Mouse (Mus musculus): ENCODE data around the gene Cdk18.

DNA sequence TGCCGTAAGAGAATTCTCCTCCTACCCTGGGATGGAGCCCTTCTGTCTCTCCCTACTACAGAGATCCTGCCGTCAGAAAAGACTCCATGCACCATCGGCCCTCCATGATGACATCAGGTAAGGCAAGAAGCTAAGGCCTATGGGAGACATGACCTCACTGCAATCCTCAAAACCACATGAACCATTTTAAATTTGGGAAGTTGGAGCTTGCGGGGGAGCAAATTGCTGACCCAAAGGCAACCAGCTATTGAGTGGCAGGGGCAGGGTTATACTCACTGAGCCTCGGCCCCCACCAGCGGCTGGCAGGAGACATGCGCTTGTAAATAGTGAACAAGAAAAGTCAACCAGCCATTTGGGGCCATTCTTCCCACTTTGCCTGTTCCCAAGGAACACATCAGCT, 3.9 kb downstream of the Cdk18 start:
- TF ChIP-seq CTCF (conservative IDR thresholded peaks at IDR 0.05; ENCODE audit: insufficient read depth, insufficient read length, low read depth, low read length) (no peak), POLR2A (IDR thresholded peaks at IDR 0.05; ENCODE audit: low read depth, low read length) (no peak)

Measured in kidney, adult 2 months (tissue).